Comparison of ENCODE assay signal across 9 mouse cellular contexts in genomic region chr19:44297862-44298261, GRCm38 (mm10). TPM values are rescaled to one million over a fixed set of nuclear protein-coding genes. Genes with fewer than 3 reads are reported as not detected.
DNase-seq lines count a peak whose midpoint lies in the region; ATAC-seq lines count a peak whose summit lies in the region.
"Had no signal": no experiment of that assay in that cellular context is flagged by ENCODE, and none has a peak within 500 bp of the region (broad histone marks: within the 10 kb centered on the region; RNA-seq: fewer than 3 reads in every experiment).

No protein-coding gene starts in this region.

- no peaks in the 10 kb centered on the region for H3K27me3 ChIP-seq in kidney, embryonic 14.5 days (ENCODE audit: control insufficient read depth, insufficient read depth, low read length)
- no peaks in the 10 kb centered on the region for H3K27me3 ChIP-seq in embryonic facial prominence, embryonic 10.5 days (replicated peaks; ENCODE audit: low read depth, poor library complexity, severe bottlenecking)
- no peaks in the 10 kb centered on the region for H3K27me3 ChIP-seq in hindbrain, embryonic 14.5 days (ENCODE audit: control insufficient read depth, insufficient read depth, low read length)
- H3K27me3 ChIP-seq in midbrain, embryonic 14.5 days (ENCODE audit: control insufficient read depth, insufficient read depth, low read length), result no peaks in the 10 kb centered on the region

- H3K4me2 ChIP-seq in kidney, embryonic 14.5 days (replicated peaks; ENCODE audit: low read depth, low read length), result peak overlapping the region; percentile 91
- peak overlapping the region; percentile 99 for H3K4me2 ChIP-seq in hindbrain, embryonic 14.5 days (replicated peaks)
- H3K4me2 ChIP-seq in midbrain, embryonic 14.5 days (ENCODE audit: low read length), result peak overlapping the region; percentile 100

- no peak for ATAC-seq in kidney, embryonic 14.5 days (ENCODE audit: low FRiP score, low TSS enrichment)
- ATAC-seq in hindbrain, embryonic 14.5 days (ENCODE audit: low FRiP score), result no peak
- no peak for ATAC-seq in midbrain, embryonic 14.5 days (ENCODE audit: low FRiP score, low TSS enrichment)

- H3K4me1 ChIP-seq in kidney, embryonic 14.5 days (ENCODE audit: control insufficient read depth, insufficient read depth, low read length), result peaks cover 54% of the 10 kb centered on the region
- H3K4me1 ChIP-seq in embryonic facial prominence, embryonic 10.5 days, result peaks cover 71% of the 10 kb centered on the region
- peaks cover 62% of the 10 kb centered on the region for H3K4me1 ChIP-seq in hindbrain, embryonic 14.5 days (replicated peaks; ENCODE audit: control insufficient read depth, insufficient read depth, low read length)
- H3K4me1 ChIP-seq in midbrain, embryonic 14.5 days (ENCODE audit: control insufficient read depth, insufficient read depth, low read length), result peaks cover 47% of the 10 kb centered on the region

- DNase-seq in kidney, adult 8-10 months, result no peak
- no peak for DNase-seq in embryonic facial prominence, embryonic 10.5 days (ENCODE audit: low spot score)
- no peak for DNase-seq in hindbrain, embryonic 14.5 days (ENCODE audit: low spot score)
- DNase-seq in midbrain, embryonic 14.5 days, result no peak
- no peak for DNase-seq in layer of hippocampus, adult 11-12 months (ENCODE audit: low spot score)
- DNase-seq in adrenal gland, postnatal 36 days, result no peak
- no peak for DNase-seq in gastrocnemius, adult 8-10 months (ENCODE audit: low spot score in 2 of 2)
- DNase-seq: gastrocnemius, postnatal 25 days had no signal

- H3K4me3 ChIP-seq in kidney, embryonic 14.5 days (ENCODE audit: low read length), result peak overlapping the region; percentile 96
- H3K4me3 ChIP-seq in embryonic facial prominence, embryonic 10.5 days, result peak overlapping the region; percentile 95
- peak overlapping the region; percentile 65 for H3K4me3 ChIP-seq in hindbrain, embryonic 14.5 days (replicated peaks; ENCODE audit: low read length)
- peak overlapping the region; percentile 95 for H3K4me3 ChIP-seq in midbrain, embryonic 14.5 days (replicated peaks; ENCODE audit: low read depth, low read length)

- peak overlapping the region; percentile 35; the same call in 1 of the 2 replicates for H3K9ac ChIP-seq in kidney, embryonic 14.5 days (ENCODE audit: low read depth, low read length)
- peak overlapping the region; percentile 93 for H3K9ac ChIP-seq in hindbrain, embryonic 14.5 days
- H3K9ac ChIP-seq in midbrain, embryonic 14.5 days (replicated peaks; ENCODE audit: low read length), result peak overlapping the region; percentile 88; the same call in 1 of the 2 replicates

- 81% methylated on average over 9 of the region's 9 CpGs for WGBS in kidney, embryonic 14.5 days
- WGBS in embryonic facial prominence, embryonic 10.5 days, result 89% methylated on average over 9 of the region's 9 CpGs
- 69% methylated on average over 9 of the region's 9 CpGs for WGBS in hindbrain, embryonic 14.5 days
- WGBS in midbrain, embryonic 14.5 days, result 78% methylated on average over 9 of the region's 9 CpGs

- no peak overlapping the region for H3K27ac ChIP-seq in kidney, embryonic 14.5 days (ENCODE audit: low read depth, low read length)
- H3K27ac ChIP-seq in embryonic facial prominence, embryonic 10.5 days (replicated peaks), result no peak overlapping the region
- H3K27ac ChIP-seq in hindbrain, embryonic 14.5 days, result no peak overlapping the region
- H3K27ac ChIP-seq in midbrain, embryonic 14.5 days (replicated peaks; ENCODE audit: low read depth, low read length), result no peak overlapping the region

- H3K36me3 ChIP-seq in kidney, embryonic 14.5 days (ENCODE audit: control insufficient read depth, insufficient read depth, low read length), result peaks cover 79% of the 10 kb centered on the region
- H3K36me3 ChIP-seq in embryonic facial prominence, embryonic 10.5 days (replicated peaks), result peaks cover 80% of the 10 kb centered on the region
- peaks cover 70% of the 10 kb centered on the region for H3K36me3 ChIP-seq in hindbrain, embryonic 14.5 days (replicated peaks; ENCODE audit: control insufficient read depth, insufficient read depth)
- peaks cover 76% of the 10 kb centered on the region for H3K36me3 ChIP-seq in midbrain, embryonic 14.5 days (ENCODE audit: control insufficient read depth, insufficient read depth, low read length)

- H3K9me3 ChIP-seq in kidney, embryonic 14.5 days (ENCODE audit: control insufficient read depth, low read length), result no peaks in the 10 kb centered on the region
- H3K9me3 ChIP-seq in embryonic facial prominence, embryonic 10.5 days, result no peaks in the 10 kb centered on the region
- H3K9me3 ChIP-seq in hindbrain, embryonic 14.5 days (ENCODE audit: control insufficient read depth, low read length), result no peaks in the 10 kb centered on the region
- no peaks in the 10 kb centered on the region for H3K9me3 ChIP-seq in midbrain, embryonic 14.5 days (ENCODE audit: control insufficient read depth, low read length)

RNA-seq across cellular contexts. Expression of gene Scd2, which starts 4.4 kb away (rescaled TPM):
- polyA plus RNA-seq in kidney, embryonic 14.5 days (2014; fragmentation: Nextera tagmentation; extraction: Ambion mirVana), result 103 and 205 TPM in 2 replicates
- polyA plus RNA-seq in embryonic facial prominence, embryonic 10.5 days (2016; fragmentation: Nextera tagmentation; extraction: Ambion mirVana), result 324 and 353 TPM in 2 replicates
- polyA plus RNA-seq in hindbrain, embryonic 14.5 days (2014; fragmentation: Nextera tagmentation; extraction: Ambion mirVana), result 323 and 381 TPM in 2 replicates
- 194 and 281 TPM in 2 replicates for polyA plus RNA-seq in midbrain, embryonic 14.5 days (2014; fragmentation: Nextera tagmentation; extraction: Ambion mirVana)
- total RNA-seq in adrenal gland, postnatal 36 days (2021), result 100 to 1,000 TPM; 596 to 993 TPM
- total RNA-seq in gastrocnemius, adult 8-10 months (2022), result 1 to 10 TPM; 3.7 to 7.8 (median 7.1) TPM

RNA-seq across cellular contexts. Expression of gene Scd4, which starts 35.0 kb away (rescaled TPM):
- 0.11 TPM in 1 of 2 replicates, not detected in the other for polyA plus RNA-seq in kidney, embryonic 14.5 days (2014; fragmentation: Nextera tagmentation; extraction: Ambion mirVana)
- 0.05 and 0.10 TPM in 2 replicates for polyA plus RNA-seq in embryonic facial prominence, embryonic 10.5 days (2016; fragmentation: Nextera tagmentation; extraction: Ambion mirVana)
- 0.25 and 0.30 TPM in 2 replicates for polyA plus RNA-seq in hindbrain, embryonic 14.5 days (2014; fragmentation: Nextera tagmentation; extraction: Ambion mirVana)
- polyA plus RNA-seq in midbrain, embryonic 14.5 days (2014; fragmentation: Nextera tagmentation; extraction: Ambion mirVana), result 0.11 and 0.19 TPM in 2 replicates
- 1 to 10 TPM; 5.1 to 8.5 TPM for total RNA-seq in adrenal gland, postnatal 36 days (2021)
- under 1 TPM in 1 of 4 experiments, not detected in 3; 0.13 TPM for total RNA-seq in gastrocnemius, adult 8-10 months (2022)

Comparison
In these comparisons a context has a peak if more than half of its experiments do, and no peak if none do; other contexts are left out.
1. H3K9ac ChIP-seq: peak in every context shown above with its lines; median percentile 93 in hindbrain, embryonic 14.5 days; 88 in midbrain, embryonic 14.5 days; 35 in kidney, embryonic 14.5 days.